Mouse (Mus musculus) B cell, adult 62 days (primary cell): Measurements from ENCODE around the gene Slc4a8. TPM values are rescaled to one million over a fixed set of nuclear protein-coding genes. Genes with fewer than 3 reads are reported as not detected.

ENCODE experiments used
- total RNA-seq: library from RNA; stranded (reverse); gene quantifications from 4 replicates; pipeline ENCODE4 v1.2.4, GENCODE M21; 2023

The Slc4a8 gene
- total RNA-seq, result 15.0 to 20.2 TPM (median 17.6 TPM) in 4 replicates

DNA sequence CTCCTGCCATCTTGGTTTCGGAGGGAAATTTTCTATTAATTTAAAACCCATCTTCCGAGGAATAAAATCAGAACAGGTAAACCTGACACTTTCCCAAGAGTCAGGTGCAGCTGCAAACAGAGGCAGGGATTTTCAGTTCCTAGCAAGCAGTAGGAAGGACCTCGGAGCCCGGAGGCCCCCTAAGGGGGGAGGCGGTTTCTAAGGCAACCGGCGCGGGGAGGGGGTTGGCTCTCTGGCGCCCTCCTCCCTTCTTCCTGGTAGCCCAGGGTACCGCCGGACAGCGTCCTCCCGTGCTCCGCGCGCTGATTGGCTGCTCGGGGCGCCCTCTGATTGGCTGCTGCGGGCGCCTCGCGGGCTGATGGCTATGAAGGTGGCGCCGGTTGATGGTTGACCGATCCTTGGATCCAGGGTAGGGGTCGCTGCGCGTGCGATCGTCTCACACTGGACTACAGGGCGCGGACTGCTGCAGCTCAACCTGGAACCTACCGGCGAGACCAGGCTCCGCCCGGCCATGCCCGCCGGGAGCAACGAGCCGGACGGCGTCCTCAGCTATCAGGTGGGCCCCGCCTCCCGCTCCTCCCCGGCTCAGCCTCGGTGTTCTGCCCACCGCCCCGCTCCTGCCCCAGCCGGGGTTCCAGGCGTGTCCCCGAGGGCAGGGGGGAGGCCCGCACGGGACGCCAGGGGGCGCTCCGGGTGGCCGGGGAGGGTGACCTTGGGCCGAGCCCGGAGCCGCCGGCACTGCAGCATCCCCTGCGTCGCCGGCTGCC, at the start of gene Slc4a8:
Slc4a8 (plus strand) TSS at position 329 of the 767 bp plus-strand sequence.

GRCm38 (mm10) chr15:100729281-100729985, 32.1 kb upstream of the Slc4a8 start, which contains the start of gene Galnt6:
Gene Galnt6, minus strand, starts transcription at chr15:100729376.

GRCm38 (mm10) chr15:100869558-100869957, 108.0 kb downstream of the Slc4a8 start, which contains the start of gene Scn8a:
Gene Scn8a, plus strand, starts transcription at chr15:100869858.

Other genes with a start within 250 kb of the Slc4a8 start
- gene Tfcp2, start 209.7 kb upstream of the Slc4a8 start, total RNA-seq, result 7.8 to 9.0 TPM (median 8.5 TPM) in 4 replicates
- gene Pou6f1, start 161.8 kb upstream of the Slc4a8 start, total RNA-seq, result 68.5 to 74.7 TPM (median 71.3 TPM) in 4 replicates
- gene Dazap2, start 146.4 kb upstream of the Slc4a8 start, total RNA-seq, result 573 to 612 TPM (median 596 TPM) in 4 replicates
- gene Smagp, start 124.8 kb upstream of the Slc4a8 start, total RNA-seq, result 12.8 to 16.8 TPM (median 14.8 TPM) in 4 replicates
- 161 to 176 TPM (median 171 TPM) in 4 replicates for gene Bin2, start 92.2 kb upstream of the Slc4a8 start, total RNA-seq
- gene Cela1, start 73.8 kb upstream of the Slc4a8 start, total RNA-seq, result 1.9 to 2.3 TPM in 2 of 4 replicates, not detected in the others
- gene Galnt6, start 32.4 kb upstream of the Slc4a8 start, total RNA-seq, result 26.8 to 31.5 TPM (median 30.1 TPM) in 4 replicates
- 0.47 to 2.9 TPM (median 2.4 TPM) in 4 replicates for gene Scn8a, start 108.1 kb downstream of the Slc4a8 start, total RNA-seq